Mouse (Mus musculus): ENCODE measurements around the gene Klkb1. TPM values are rescaled to one million over a fixed set of nuclear protein-coding genes. Genes with fewer than 3 reads are reported as not detected.

Klkb1 gene
- total RNA-seq, 2 experiments from 2014 or later: not detected

GRCm38 (mm10) chr8:45310967-45311366 lies 16.3 kb upstream of the Klkb1 start:
- intact Hi-C loops (cut with DNase I): no loop called here
- H3K4me3 ChIP-seq: no peak overlapping the region
- TF ChIP-seq CTCF (IDR thresholded peaks at IDR 0.05): no peak
- DNase-seq (ENCODE audit: extremely low spot score in 1 of 2, low spot score in 2 of 2): no peak
- no peak overlapping the region for H3K27ac ChIP-seq

GRCm38 (mm10) chr8:45308366-45308765 lies 13.7 kb upstream of the Klkb1 start, which contains the start of gene Gm45753:
TSS of gene Gm45753 (minus strand) at chr8:45308466.
- DNase-seq (ENCODE audit: extremely low spot score in 1 of 2, low spot score in 2 of 2): no peak
- TF ChIP-seq CTCF (IDR thresholded peaks at IDR 0.05): no peak
- intact Hi-C loops (cut with DNase I): no loop called here
- Histone ChIP-seq H3K27ac (no peak within 1 kb of the TSS), H3K4me3 (no peak within 1 kb of the TSS)

GRCm38 (mm10) chr8:45305479-45305878 lies 10.8 kb upstream of the Klkb1 start:
- DNase-seq (ENCODE audit: extremely low spot score in 1 of 2, low spot score in 2 of 2): no peak
- Histone ChIP-seq H3K4me3 (no peak overlapping the region), H3K27ac (no peak overlapping the region)
- intact Hi-C loops (cut with DNase I): no loop called here
- TF ChIP-seq CTCF (IDR thresholded peaks at IDR 0.05): no peak

- no peak overlapping the region for H3K4me3 ChIP-seq
- no peak overlapping the region for H3K27ac ChIP-seq
- TF ChIP-seq CTCF (IDR thresholded peaks at IDR 0.05): no peak
- intact Hi-C loops (cut with DNase I): no loop called here
- DNase-seq (ENCODE audit: extremely low spot score in 1 of 2, low spot score in 2 of 2): no peak
Measured at GRCm38 (mm10) chr8:45304354-45304753, 9.7 kb upstream of the Klkb1 start.

GRCm38 (mm10) chr8:45302390-45302789 lies 7.7 kb upstream of the Klkb1 start:
- DNase-seq (ENCODE audit: extremely low spot score in 1 of 2, low spot score in 2 of 2): no peak

GRCm38 (mm10) chr8:45295276-45295675 lies 617 bp upstream of the Klkb1 start:
- DNase-seq (ENCODE audit: extremely low spot score in 1 of 2, low spot score in 2 of 2): no peak
- no peak for TF ChIP-seq CTCF (IDR thresholded peaks at IDR 0.05)
- intact Hi-C loops (cut with DNase I): no loop called here
- no peak overlapping the region for H3K4me3 ChIP-seq
- H3K27ac ChIP-seq: no peak overlapping the region

More at GRCm38 (mm10) chr8:45302390-45302789, 7.7 kb upstream of the Klkb1 start:
- H3K27ac ChIP-seq: no peak overlapping the region
- no peak overlapping the region for H3K4me3 ChIP-seq
- no peak for TF ChIP-seq CTCF (IDR thresholded peaks at IDR 0.05)
- intact Hi-C loops (cut with DNase I): no loop called here

DNA sequence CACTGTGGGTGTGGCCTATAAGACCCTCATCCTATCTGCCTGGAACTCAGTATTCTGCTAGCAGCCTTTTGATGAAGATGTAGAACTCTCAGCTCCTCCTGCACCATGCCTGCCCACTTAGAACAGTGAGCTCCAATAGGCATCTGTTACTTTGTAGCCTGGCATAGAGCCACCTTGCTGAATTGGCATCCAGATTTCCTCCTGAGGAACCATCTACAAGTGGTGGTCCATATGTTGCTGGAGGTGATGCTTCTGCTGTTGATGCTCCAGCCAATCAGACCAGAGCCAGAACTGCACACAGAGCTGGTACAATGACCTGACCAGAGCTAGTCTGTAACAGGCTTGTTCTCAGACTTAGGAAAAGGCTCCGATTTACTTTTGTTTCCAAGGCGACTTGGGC lies 2.9 kb downstream of the Klkb1 start:
- Histone ChIP-seq H3K27ac (no peak overlapping the region), H3K4me3 (no peak overlapping the region)
- intact Hi-C loops (cut with DNase I): no loop called here
- TF ChIP-seq CTCF (IDR thresholded peaks at IDR 0.05): no peak
- DNase-seq (ENCODE audit: extremely low spot score in 1 of 2, low spot score in 2 of 2): no peak

DNA sequence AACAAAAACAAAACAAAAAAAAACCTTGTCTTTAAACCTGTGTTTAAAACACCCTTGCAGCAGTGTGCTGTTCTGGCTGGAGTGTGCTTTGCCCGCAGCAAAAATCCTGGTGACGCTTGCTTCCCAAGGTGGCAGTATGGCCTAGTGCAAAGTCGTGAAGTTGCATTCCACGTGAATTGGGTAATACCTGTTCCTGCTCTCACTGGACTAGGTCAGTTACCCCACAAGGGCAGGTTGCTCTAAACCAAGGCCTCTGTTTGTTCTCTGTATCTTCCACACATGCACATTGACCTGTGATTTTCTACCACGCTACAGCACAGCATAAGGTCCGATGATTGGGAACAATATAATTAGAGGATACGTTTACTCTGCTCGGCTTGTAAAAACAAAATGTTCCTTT lies 13.0 kb downstream of the Klkb1 start:
- no peak for TF ChIP-seq CTCF (IDR thresholded peaks at IDR 0.05)
- Histone ChIP-seq H3K4me3 (no peak overlapping the region), H3K27ac (no peak overlapping the region)
- intact Hi-C loops (cut with DNase I): no loop called here
- no peak for DNase-seq (ENCODE audit: extremely low spot score in 1 of 2, low spot score in 2 of 2)

- TF ChIP-seq CTCF (IDR thresholded peaks at IDR 0.05): no peak
- Histone ChIP-seq H3K27ac (no peak overlapping the region), H3K4me3 (no peak overlapping the region)
- intact Hi-C loops (cut with DNase I): no loop called here
- DNase-seq (ENCODE audit: extremely low spot score in 1 of 2, low spot score in 2 of 2): no peak
Measured at GRCm38 (mm10) chr8:45277453-45277852, 17.2 kb downstream of the Klkb1 start.

DNA sequence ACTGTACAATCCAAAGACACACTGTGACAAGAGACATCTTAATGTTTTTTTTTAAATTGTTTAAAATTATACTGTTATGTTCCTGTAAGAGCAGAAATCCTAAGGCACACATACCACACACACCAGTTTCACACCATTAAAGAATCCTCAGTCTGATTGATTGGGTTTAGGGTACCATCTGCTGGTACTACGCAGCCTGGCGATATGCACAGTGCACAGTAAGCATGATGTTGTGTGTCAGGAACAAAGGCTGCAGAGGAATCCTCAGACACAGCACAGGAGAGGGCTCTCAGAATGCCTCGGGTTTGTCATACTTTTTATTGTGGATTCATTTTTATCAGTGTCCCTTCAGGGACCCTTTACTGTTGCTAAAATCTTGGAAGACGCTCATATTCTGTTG lies 20.3 kb downstream of the Klkb1 start:
- no peak for TF ChIP-seq CTCF (IDR thresholded peaks at IDR 0.05)
- DNase-seq (ENCODE audit: extremely low spot score in 1 of 2, low spot score in 2 of 2): no peak
- H3K4me3 ChIP-seq: no peak overlapping the region
- intact Hi-C loops (cut with DNase I): no loop called here
- H3K27ac ChIP-seq: no peak overlapping the region

DNA sequence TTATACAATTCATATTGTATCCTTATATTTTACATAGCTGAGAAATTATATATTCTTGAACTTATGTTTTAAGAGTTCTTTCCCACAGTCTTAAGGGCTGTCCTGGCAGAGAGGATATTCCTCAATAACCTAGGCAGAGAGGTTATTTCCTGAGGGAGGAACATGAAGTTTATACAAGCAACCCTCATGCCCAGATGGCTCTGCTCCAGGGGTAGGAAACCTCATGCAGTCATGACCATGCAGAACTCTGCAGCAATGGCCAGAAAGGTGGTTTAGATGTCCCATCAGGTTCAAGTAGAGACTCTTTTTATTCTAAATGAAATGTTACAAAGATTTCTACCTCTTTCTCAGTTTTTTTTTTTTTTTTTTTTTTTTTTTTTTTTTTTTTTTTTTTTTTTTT lies 25.6 kb downstream of the Klkb1 start:
- Histone ChIP-seq H3K27ac (no peak overlapping the region), H3K4me3 (no peak overlapping the region)
- DNase-seq (ENCODE audit: extremely low spot score in 1 of 2, low spot score in 2 of 2): no peak
- no peak for TF ChIP-seq CTCF (IDR thresholded peaks at IDR 0.05)
- intact Hi-C loops (cut with DNase I): no loop called here

DNA sequence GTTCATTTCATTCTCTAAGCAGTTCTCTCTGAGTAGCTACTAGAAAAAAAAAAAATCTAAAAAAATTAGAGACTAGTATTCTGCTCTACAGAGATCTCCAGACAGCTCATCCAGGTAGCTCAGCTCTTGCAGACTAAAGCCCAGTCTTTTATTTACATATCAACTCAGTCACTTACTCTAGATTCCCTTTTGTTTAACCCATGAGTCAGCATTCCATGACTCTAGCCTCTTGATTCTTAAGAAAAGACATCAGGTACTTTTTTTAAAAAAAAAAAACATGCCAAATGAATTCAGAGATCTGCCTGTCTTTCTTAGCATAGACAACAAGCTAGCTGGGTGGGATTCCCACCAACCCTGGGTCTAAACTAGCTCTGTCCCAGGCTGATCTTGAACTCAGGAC lies 26.2 kb downstream of the Klkb1 start:
- no peak for TF ChIP-seq CTCF (IDR thresholded peaks at IDR 0.05)
- intact Hi-C loops (cut with DNase I): no loop called here
- H3K27ac ChIP-seq: no peak overlapping the region
- DNase-seq (ENCODE audit: extremely low spot score in 1 of 2, low spot score in 2 of 2): no peak
- H3K4me3 ChIP-seq: no peak overlapping the region

DNA sequence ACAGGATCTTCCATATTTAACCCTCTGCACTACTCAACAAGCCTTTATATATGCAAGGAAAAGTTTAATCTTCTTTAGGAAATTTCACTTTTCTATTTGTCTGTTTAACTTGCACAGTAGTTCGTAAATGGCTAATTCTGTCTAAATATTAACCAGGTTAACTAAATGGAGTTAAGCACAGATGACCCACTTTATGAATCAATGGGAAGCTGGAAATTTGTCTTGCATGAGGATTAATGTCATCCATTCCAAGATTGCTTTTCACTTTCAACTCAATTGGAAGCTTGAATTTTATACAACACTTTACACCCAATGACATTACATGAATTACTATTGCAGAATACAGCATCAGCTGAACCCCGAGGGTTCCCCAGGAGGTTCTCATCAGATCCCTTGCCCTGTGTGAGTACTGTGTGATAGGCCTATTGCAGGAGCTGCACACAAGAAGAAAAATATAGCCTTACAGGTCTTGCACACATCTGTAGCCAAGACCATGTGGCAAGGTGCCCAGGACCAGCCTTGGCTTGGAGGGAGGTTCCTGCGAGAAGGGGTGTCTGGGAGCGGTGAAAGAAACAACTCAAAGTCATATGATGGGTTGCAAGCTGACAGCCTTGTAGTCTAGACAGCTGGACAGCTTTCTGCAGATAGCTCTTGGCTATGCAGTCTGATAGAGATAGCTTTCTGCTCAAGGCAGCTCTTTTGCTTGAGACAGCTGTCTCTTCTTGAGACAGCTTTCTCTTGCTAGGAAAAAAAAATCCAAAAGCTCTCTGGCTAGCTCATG lies 26.9 kb downstream of the Klkb1 start:
- Histone ChIP-seq H3K27ac (no peak overlapping the region), H3K4me3 (no peak overlapping the region)
- TF ChIP-seq CTCF (IDR thresholded peaks at IDR 0.05): no peak
- DNase-seq (ENCODE audit: extremely low spot score in 1 of 2, low spot score in 2 of 2): no peak
- intact Hi-C loops (cut with DNase I): no loop called here

All from left cerebral cortex, adult 2 months (tissue).